Mouse (Mus musculus): ENCODE results near the gene Slc22a4. TPM values are rescaled to one million over a fixed set of nuclear protein-coding genes. Genes with fewer than 3 reads are reported as not detected.

Slc22a4 gene
- polyA plus RNA-seq (2014; fragmentation: Nextera tagmentation; extraction: Ambion mirVana) = 0.26 and 1.3 TPM in 2 replicates

GRCm38 (mm10) chr11:54028044-54028951, at the start of gene Slc22a4:
TSS of gene Slc22a4 (minus strand) at chr11:54028090.
- Histone ChIP-seq H3K9ac (ENCODE audit: low read length) (peak within 1 kb of the TSS; percentile 74), H3K4me2 (ENCODE audit: low read length) (peak within 1 kb of the TSS; percentile 97), H3K4me3 (ENCODE audit: control insufficient read depth in 1 of 2, insufficient read depth in 1 of 2, low read depth in 1 of 2, low read length in 2 of 2) (peak within 1 kb of the TSS; percentile 52 to 55), H3K27me3 (ENCODE audit: control insufficient read depth, insufficient read depth, low read length) (peaks cover 32% of the 10 kb centered on the region), H3K9me3 (ENCODE audit: control insufficient read depth, low read length) (no peaks in the 10 kb centered on the region), H3K36me3 (ENCODE audit: control insufficient read depth, insufficient read depth, low read length) (no peaks in the 10 kb centered on the region), H3K4me1 (ENCODE audit: control insufficient read depth in 2 of 2, insufficient read depth in 2 of 2, low read length in 2 of 2) (peaks cover 5 to 8% of the 10 kb centered on the region in 2 experiments), H3K27ac (replicated peaks in 1 of 2; ENCODE audit: control insufficient read depth in 1 of 2, insufficient read depth in 1 of 2, low read depth in 2 of 2, low read length in 2 of 2) (no peak within 1 kb of the TSS)
- WGBS = 2% methylated on average over 61 of the region's 61 CpGs
- ATAC-seq (ENCODE audit: insufficient number of reproducible peaks, insufficient read depth, low FRiP score, low read depth) = peak; percentile 91

- peaks cover 16% of the 10 kb centered on the region for H3K27me3 ChIP-seq (ENCODE audit: control insufficient read depth, insufficient read depth, low read length)
- no peaks in the 10 kb centered on the region for H3K36me3 ChIP-seq (ENCODE audit: control insufficient read depth, insufficient read depth, low read length)
- peaks cover 18 to 20% of the 10 kb centered on the region in 2 experiments for H3K4me1 ChIP-seq (ENCODE audit: control insufficient read depth in 2 of 2, insufficient read depth in 2 of 2, low read length in 2 of 2)
- no peak overlapping the region for H3K9ac ChIP-seq (ENCODE audit: low read length)
- H3K4me2 ChIP-seq (ENCODE audit: low read length) = no peak overlapping the region
- no peak overlapping the region for H3K4me3 ChIP-seq (ENCODE audit: control insufficient read depth in 1 of 2, insufficient read depth in 1 of 2, low read depth in 1 of 2, low read length in 2 of 2)
- H3K9me3 ChIP-seq (ENCODE audit: control insufficient read depth, low read length) = no peaks in the 10 kb centered on the region
- no peak for ATAC-seq (ENCODE audit: insufficient number of reproducible peaks, insufficient read depth, low FRiP score, low read depth)
- no peak overlapping the region for H3K27ac ChIP-seq (replicated peaks in 1 of 2; ENCODE audit: control insufficient read depth in 1 of 2, insufficient read depth in 1 of 2, low read depth in 2 of 2, low read length in 2 of 2)
- WGBS = 97% methylated on average over 1 of the region's 1 CpGs
These were observed 48.2 kb upstream of the Slc22a4 start for GRCm38 (mm10) chr11:54076101-54076500.

- WGBS = 85% methylated on average over 6 of the region's 6 CpGs
- no peak for ATAC-seq (ENCODE audit: insufficient number of reproducible peaks, insufficient read depth, low FRiP score, low read depth)
- Histone ChIP-seq H3K36me3 (ENCODE audit: control insufficient read depth, insufficient read depth, low read length) (no peaks in the 10 kb centered on the region), H3K4me1 (ENCODE audit: control insufficient read depth in 2 of 2, insufficient read depth in 2 of 2, low read length in 2 of 2) (peaks cover 18 to 20% of the 10 kb centered on the region in 2 experiments), H3K4me3 (ENCODE audit: control insufficient read depth in 1 of 2, insufficient read depth in 1 of 2, low read depth in 1 of 2, low read length in 2 of 2) (no peak overlapping the region), H3K27ac (replicated peaks in 1 of 2; ENCODE audit: control insufficient read depth in 1 of 2, insufficient read depth in 1 of 2, low read depth in 2 of 2, low read length in 2 of 2) (no peak overlapping the region), H3K9ac (ENCODE audit: low read length) (no peak overlapping the region), H3K27me3 (ENCODE audit: control insufficient read depth, insufficient read depth, low read length) (peaks cover 23% of the 10 kb centered on the region), H3K9me3 (ENCODE audit: control insufficient read depth, low read length) (no peaks in the 10 kb centered on the region), H3K4me2 (ENCODE audit: low read length) (no peak overlapping the region)
These were observed 47.5 kb upstream of the Slc22a4 start for GRCm38 (mm10) chr11:54075353-54075752.

- no peak for ATAC-seq (ENCODE audit: insufficient number of reproducible peaks, insufficient read depth, low FRiP score, low read depth)
- peaks cover 36% of the 10 kb centered on the region for H3K27me3 ChIP-seq (ENCODE audit: control insufficient read depth, insufficient read depth, low read length)
- peaks cover 23 to 29% of the 10 kb centered on the region in 2 experiments for H3K4me1 ChIP-seq (ENCODE audit: control insufficient read depth in 2 of 2, insufficient read depth in 2 of 2, low read length in 2 of 2)
- no peaks in the 10 kb centered on the region for H3K36me3 ChIP-seq (ENCODE audit: control insufficient read depth, insufficient read depth, low read length)
- H3K4me2 ChIP-seq (ENCODE audit: low read length) = no peak overlapping the region
- H3K9me3 ChIP-seq (ENCODE audit: control insufficient read depth, low read length) = no peaks in the 10 kb centered on the region
- H3K4me3 ChIP-seq (ENCODE audit: control insufficient read depth in 1 of 2, insufficient read depth in 1 of 2, low read depth in 1 of 2, low read length in 2 of 2) = no peak overlapping the region
- no peak overlapping the region for H3K9ac ChIP-seq (ENCODE audit: low read length)
- 44% methylated on average over 4 of the region's 4 CpGs for WGBS
- H3K27ac ChIP-seq (replicated peaks in 1 of 2; ENCODE audit: control insufficient read depth in 1 of 2, insufficient read depth in 1 of 2, low read depth in 2 of 2, low read length in 2 of 2) = no peak overlapping the region
These were observed 45.4 kb upstream of the Slc22a4 start for GRCm38 (mm10) chr11:54073291-54073690.

GRCm38 (mm10) chr11:54071726-54072445, 44.0 kb upstream of the Slc22a4 start:
- Histone ChIP-seq H3K4me2 (ENCODE audit: low read length) (no peak overlapping the region), H3K27ac (replicated peaks in 1 of 2; ENCODE audit: control insufficient read depth in 1 of 2, insufficient read depth in 1 of 2, low read depth in 2 of 2, low read length in 2 of 2) (no peak overlapping the region), H3K4me1 (ENCODE audit: control insufficient read depth in 2 of 2, insufficient read depth in 2 of 2, low read length in 2 of 2) (peaks cover 34 to 39% of the 10 kb centered on the region in 2 experiments), H3K27me3 (ENCODE audit: control insufficient read depth, insufficient read depth, low read length) (peaks cover 45% of the 10 kb centered on the region), H3K9me3 (ENCODE audit: control insufficient read depth, low read length) (no peaks in the 10 kb centered on the region), H3K9ac (ENCODE audit: low read length) (no peak overlapping the region), H3K36me3 (ENCODE audit: control insufficient read depth, insufficient read depth, low read length) (no peaks in the 10 kb centered on the region), H3K4me3 (ENCODE audit: control insufficient read depth in 1 of 2, insufficient read depth in 1 of 2, low read depth in 1 of 2, low read length in 2 of 2) (no peak overlapping the region)
- 79% methylated on average over 5 of the region's 5 CpGs for WGBS
- ATAC-seq (ENCODE audit: insufficient number of reproducible peaks, insufficient read depth, low FRiP score, low read depth) = no peak

- H3K27me3 ChIP-seq (ENCODE audit: control insufficient read depth, insufficient read depth, low read length) = peaks cover 45% of the 10 kb centered on the region
- no peaks in the 10 kb centered on the region for H3K36me3 ChIP-seq (ENCODE audit: control insufficient read depth, insufficient read depth, low read length)
- H3K4me1 ChIP-seq (ENCODE audit: control insufficient read depth in 2 of 2, insufficient read depth in 2 of 2, low read length in 2 of 2) = peaks cover 41 to 50% of the 10 kb centered on the region in 2 experiments
- H3K4me3 ChIP-seq (ENCODE audit: control insufficient read depth in 1 of 2, insufficient read depth in 1 of 2, low read depth in 1 of 2, low read length in 2 of 2) = peak within 1 kb of the TSS; percentile 53 to 54
- no peak for ATAC-seq (ENCODE audit: insufficient number of reproducible peaks, insufficient read depth, low FRiP score, low read depth)
- WGBS = 4% methylated on average over 53 of the region's 61 CpGs
- H3K9ac ChIP-seq (ENCODE audit: low read length) = peak within 1 kb of the TSS; percentile 73
- H3K27ac ChIP-seq (replicated peaks in 1 of 2; ENCODE audit: control insufficient read depth in 1 of 2, insufficient read depth in 1 of 2, low read depth in 2 of 2, low read length in 2 of 2) = no peak within 1 kb of the TSS
- no peaks in the 10 kb centered on the region for H3K9me3 ChIP-seq (ENCODE audit: control insufficient read depth, low read length)
- peak within 1 kb of the TSS; percentile 95 for H3K4me2 ChIP-seq (ENCODE audit: low read length)
These were observed 40.9 kb upstream of the Slc22a4 start, which contains the start of gene Pdlim4 for GRCm38 (mm10) chr11:54068520-54069371. TSS of gene Pdlim4 (minus strand) at chr11:54069014.
